Mouse (Mus musculus) embryonic stem cell, embryonic (primary cell): ENCODE results near the gene Afap1.

Experiments
- CTCF ChIA-PET, 4 experiments: fragments of 300-600 bp in 2 of 4; fragments of 350-600 bp in 2 of 4; sonication (Branson Sonifier 250); formaldehyde crosslinking; loops; one replicate each; lab custom pipeline; 2022; ENCODE audit warnings: inconsistent platforms in 2 of 4; lab: Charles Lee
- POLR2A ChIA-PET, 4 experiments: fragments of 300-600 bp in 2 of 4; fragments of 350-600 bp in 2 of 4; sonication (Branson Sonifier 250); formaldehyde crosslinking; loops; one replicate each; lab custom pipeline; 2022; ENCODE audit warnings: antibody characterized with exemption in 4 of 4, inconsistent platforms in 1 of 4; lab: Charles Lee

Afap1 gene

DNA sequence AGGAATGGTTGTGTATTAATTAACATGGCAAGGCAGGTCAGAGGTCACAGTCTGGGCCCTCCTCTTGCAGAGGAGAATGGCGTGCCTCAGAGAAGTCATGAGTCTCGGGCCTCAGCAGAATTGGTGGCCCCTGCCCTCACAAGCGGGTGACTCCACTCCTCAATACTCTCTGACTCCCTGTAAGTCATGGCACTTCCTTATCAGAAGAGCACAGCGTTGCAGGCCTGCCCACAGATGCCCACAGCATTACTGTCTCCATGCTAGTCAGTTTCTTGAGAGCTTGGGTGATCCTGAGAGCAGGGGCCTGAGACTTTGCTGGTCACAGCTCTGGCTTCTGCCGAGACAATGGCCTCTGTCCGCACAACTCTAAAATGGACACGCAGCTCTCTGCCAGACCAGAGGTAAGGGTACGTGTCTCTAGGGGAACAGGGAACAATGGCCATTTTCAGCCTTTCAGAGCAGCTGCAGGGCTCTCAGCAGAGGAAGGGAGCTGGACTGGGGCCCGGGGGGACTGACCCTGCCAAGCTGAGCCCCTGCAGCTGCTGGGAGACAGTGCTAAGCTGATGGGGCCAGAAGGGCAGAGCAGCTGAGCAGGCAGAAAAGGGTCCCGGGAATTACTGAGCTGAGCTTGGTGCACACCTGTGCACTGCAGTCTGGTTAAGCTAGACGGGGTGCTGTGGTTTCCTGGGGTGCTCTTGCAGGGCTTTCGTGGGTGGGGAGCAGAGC, 77.4 kb downstream of the Afap1 start:
- POLR2A ChIA-PET = interaction anchor here in 3 of 4 experiments (0.9 to 1.5 kb wide), 8 partner anchors 12 to 78 kb away, joined by 3 to 5 read pairs (median 4); partner anchors contain the start of gene Afap1 (in 2 of the 3)
- CTCF ChIA-PET = interaction anchor here (0.7 to 9.8 kb wide), 18 partner anchors 9 to 446 kb away, joined by 3 to 102 read pairs (median 5); partner anchors contain the start of gene Afap1 (in 1 of the 4)

GRCm38 (mm10) chr5:35971841-35972578, 78.9 kb downstream of the Afap1 start:
- ChIA-PET CTCF (interaction anchor here (0.6 to 9.8 kb wide), 36 partner anchors 8 to 512 kb away, joined by 3 to 102 read pairs (median 4); partner anchors contain the start of gene Afap1 (in 2 of the 4)), POLR2A (interaction anchor here in 2 of 4 experiments (0.5 to 1.3 kb wide), 5 partner anchors 19 to 349 kb away, joined by 3 to 5 read pairs (median 4); partner anchors contain the start of gene Afap1 (in 1 of the 2))

- ChIA-PET CTCF (interaction anchor here in 3 of 4 experiments (0.8 to 9.8 kb wide), 12 partner anchors 9 to 177 kb away, joined by 3 to 102 read pairs (median 7); partner anchors contain the start of gene Afap1 (in 1 of the 3)), POLR2A (interaction anchor here in 1 of 4 experiments (2.8 kb wide), 1 partner anchor 84 kb away, joined by 7 read pairs; no protein-coding TSS in a partner anchor)
Observed at GRCm38 (mm10) chr5:35972739-35973138, 79.6 kb downstream of the Afap1 start.

GRCm38 (mm10) chr5:35973800-35974199, 80.7 kb downstream of the Afap1 start:
- ChIA-PET CTCF (interaction anchor here (0.6 to 9.8 kb wide), 16 partner anchors 8 to 178 kb away, joined by 3 to 102 read pairs (median 4); partner anchors contain the start of gene Afap1 (in 1 of the 4)), POLR2A (interaction anchor here in 2 of 4 experiments (1.2 to 2.8 kb wide), 2 partner anchors 69 to 85 kb away, joined by 4 to 7 read pairs; no protein-coding TSS in a partner anchor)

- CTCF ChIA-PET = interaction anchor here (0.8 to 9.8 kb wide), 13 partner anchors 8 to 179 kb away, joined by 3 to 102 read pairs (median 4); partner anchors contain the start of gene Afap1 (in 1 of the 4)
Observed at GRCm38 (mm10) chr5:35974265-35974664, 81.1 kb downstream of the Afap1 start.

GRCm38 (mm10) chr5:35975681-35976080, 82.6 kb downstream of the Afap1 start:
- ChIA-PET CTCF (interaction anchor here (0.6 to 9.8 kb wide), 35 partner anchors 8 to 1060 kb away, joined by 3 to 102 read pairs (median 4); partner anchors contain the start of gene Afap1 (in 1 of the 4)), POLR2A (interaction anchor here in 3 of 4 experiments (0.6 to 2.8 kb wide), 5 partner anchors 87 to 420 kb away, joined by 3 to 7 read pairs (median 4); no protein-coding TSS in a partner anchor)

More at GRCm38 (mm10) chr5:35974265-35974664, 81.1 kb downstream of the Afap1 start:
- POLR2A ChIA-PET = interaction anchor here in 2 of 4 experiments (0.8 to 2.8 kb wide), 3 partner anchors 69 to 447 kb away, joined by 3 to 7 read pairs (median 4); no protein-coding TSS in a partner anchor

- POLR2A ChIA-PET = no interaction called here
Observed at GRCm38 (mm10) chr5:35980542-35980941, 87.4 kb downstream of the Afap1 start.

GRCm38 (mm10) chr5:35981341-35981740, 88.2 kb downstream of the Afap1 start:
- CTCF ChIA-PET = interaction anchor here (0.6 to 2.4 kb wide), 88 partner anchors 8 to 849 kb away, joined by 3 to 60 read pairs (median 4); partner anchors contain the start of genes Sorcs2 (in 3 of the 4), Afap1 (in 2 of the 4) and Man2b2 (in 1 of the 4)
- POLR2A ChIA-PET = interaction anchor here in 3 of 4 experiments (0.5 to 1.1 kb wide), 3 partner anchors 44 to 417 kb away, joined by 3 to 8 read pairs (median 4); partner anchors contain the start of gene Sorcs2 (in 1 of the 3)

More at GRCm38 (mm10) chr5:35980542-35980941, 87.4 kb downstream of the Afap1 start:
- CTCF ChIA-PET = interaction anchor here in 3 of 4 experiments (0.6 to 0.7 kb wide), 6 partner anchors 49 to 398 kb away, joined by 3 to 7 read pairs (median 4); partner anchors contain the start of gene Acox3 (in 1 of the 3)

DNA sequence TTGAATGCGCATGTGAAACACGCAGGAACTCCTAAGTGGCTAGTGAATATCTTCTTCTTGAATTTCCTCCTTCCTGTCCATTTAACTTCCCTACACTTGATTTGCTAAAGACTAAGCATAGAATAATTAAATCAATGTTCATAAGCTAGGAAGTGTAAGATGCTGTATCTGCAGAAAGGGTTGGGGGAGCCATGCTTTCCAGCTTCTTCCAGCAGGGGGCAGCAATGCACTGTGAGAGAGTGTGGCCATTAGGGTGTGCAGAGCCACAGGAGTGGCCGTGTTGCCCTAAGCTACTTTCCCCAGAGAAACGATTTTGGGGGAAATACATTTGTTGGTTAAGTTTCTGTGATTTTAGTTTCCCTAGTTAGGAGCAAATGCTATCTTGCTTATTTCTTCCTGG, 88.9 kb downstream of the Afap1 start:
- CTCF ChIA-PET = interaction anchor here (0.6 to 2.4 kb wide), 103 partner anchors 8 to 849 kb away, joined by 3 to 60 read pairs (median 4); partner anchors contain the start of genes Sorcs2 (in 3 of the 4), Afap1 (in 2 of the 4), Ablim2 (in 1 of the 4) and Man2b2 (in 1 of the 4)

DNA sequence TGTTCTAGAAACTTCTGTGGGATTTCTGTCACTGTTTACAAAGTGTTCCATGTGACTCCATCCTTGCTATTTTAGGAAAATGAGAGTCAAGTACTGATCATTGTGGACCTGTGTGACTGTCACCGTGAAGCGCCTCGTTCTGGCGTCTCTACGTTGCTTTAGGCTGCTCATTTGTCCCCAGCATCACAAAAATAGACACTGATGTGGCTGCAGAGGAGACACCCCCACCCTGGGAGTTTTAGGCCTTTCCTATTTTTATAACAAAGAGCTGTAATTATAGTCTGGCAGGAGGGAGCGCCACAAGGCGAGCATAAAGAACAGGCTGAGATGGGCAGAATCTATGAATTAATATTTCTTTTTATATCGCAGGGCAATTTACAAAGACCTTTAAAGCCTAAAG, 92.5 kb downstream of the Afap1 start:
- CTCF ChIA-PET = interaction anchor here in 3 of 4 experiments (0.7 to 1.9 kb wide), 4 partner anchors 10 to 461 kb away, joined by 4 to 5 read pairs (median 4); no protein-coding TSS in a partner anchor
- POLR2A ChIA-PET = interaction anchor here in 2 of 4 experiments (0.5 to 0.6 kb wide), 2 partner anchors 220 to 439 kb away, joined by 3 to 6 read pairs; no protein-coding TSS in a partner anchor

More for the DNA sequence above, 88.9 kb downstream of the Afap1 start:
- POLR2A ChIA-PET = interaction anchor here in 3 of 4 experiments (0.5 to 1.4 kb wide), 8 partner anchors 16 to 483 kb away, joined by 3 to 8 read pairs (median 3); partner anchors contain the start of genes Afap1 (in 1 of the 3), Grpel1 (in 1 of the 3) and Sorcs2 (in 1 of the 3)

GRCm38 (mm10) chr5:35988085-35988484, 95.0 kb downstream of the Afap1 start:
- POLR2A ChIA-PET = no interaction called here
- CTCF ChIA-PET = interaction anchor here in 2 of 4 experiments (1.2 to 1.5 kb wide), 3 partner anchors 117 to 410 kb away, joined by 3 to 5 read pairs (median 3); partner anchors contain the start of gene Sorcs2 (in 1 of the 2)

DNA sequence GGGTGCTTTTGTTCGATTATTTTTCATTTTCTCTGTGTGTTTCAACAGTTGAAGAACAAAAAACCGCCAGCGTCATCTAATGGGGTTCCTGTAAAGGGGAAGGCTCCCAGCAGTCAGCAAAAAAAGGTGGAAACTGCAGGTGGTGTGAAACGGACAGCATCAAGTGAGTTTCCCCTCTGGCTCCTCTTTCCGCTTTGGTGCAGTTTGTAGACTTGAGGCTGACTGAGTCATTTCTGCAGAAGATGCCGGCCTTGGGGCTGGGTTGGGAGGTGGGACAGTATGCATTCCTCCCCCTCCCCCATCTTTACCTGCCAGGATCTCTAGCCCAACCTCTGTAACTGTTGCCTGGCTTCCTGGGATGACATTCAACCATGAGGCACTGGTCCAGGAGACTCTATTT, 96.4 kb downstream of the Afap1 start:
- POLR2A ChIA-PET = no interaction called here
- CTCF ChIA-PET = interaction anchor here in 3 of 4 experiments (0.6 to 1.5 kb wide), 4 partner anchors 10 to 830 kb away, joined by 5 to 15 read pairs (median 6); partner anchors contain the start of gene Sorcs2 (in 1 of the 3)

GRCm38 (mm10) chr5:35989986-35990735, 97.0 kb downstream of the Afap1 start:
- CTCF ChIA-PET = interaction anchor here in 2 of 4 experiments (1.0 to 3.0 kb wide), 2 partner anchors 8 kb away, joined by 4 to 11 read pairs; no protein-coding TSS in a partner anchor
- POLR2A ChIA-PET = no interaction called here

GRCm38 (mm10) chr5:36003797-36004196, 110.7 kb downstream of the Afap1 start:
- POLR2A ChIA-PET = no interaction called here
- CTCF ChIA-PET = no interaction called here

DNA sequence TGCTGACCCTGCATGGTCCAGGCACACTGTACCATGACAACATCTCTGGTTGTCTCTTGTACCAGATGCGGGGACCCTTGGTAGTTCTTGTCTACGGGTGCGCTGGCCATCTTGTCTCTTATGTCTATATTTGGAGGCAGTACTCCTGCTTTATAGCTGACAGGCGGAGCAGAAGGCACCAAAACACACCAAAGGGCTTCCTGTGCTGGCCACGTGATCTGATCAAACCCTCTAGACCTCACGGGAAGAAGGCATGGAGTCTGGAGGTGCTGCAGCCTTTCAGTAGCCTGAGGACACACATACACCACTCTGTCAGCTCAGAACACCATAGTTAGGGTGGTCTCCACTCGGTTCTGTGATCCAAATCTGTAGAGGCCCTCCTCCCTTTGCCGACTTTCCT, 113.0 kb downstream of the Afap1 start:
- POLR2A ChIA-PET = no interaction called here
- CTCF ChIA-PET = interaction anchor here in 2 of 4 experiments (1.2 to 2.0 kb wide), 2 partner anchors 24 to 393 kb away, joined by 3 to 7 read pairs; no protein-coding TSS in a partner anchor

DNA sequence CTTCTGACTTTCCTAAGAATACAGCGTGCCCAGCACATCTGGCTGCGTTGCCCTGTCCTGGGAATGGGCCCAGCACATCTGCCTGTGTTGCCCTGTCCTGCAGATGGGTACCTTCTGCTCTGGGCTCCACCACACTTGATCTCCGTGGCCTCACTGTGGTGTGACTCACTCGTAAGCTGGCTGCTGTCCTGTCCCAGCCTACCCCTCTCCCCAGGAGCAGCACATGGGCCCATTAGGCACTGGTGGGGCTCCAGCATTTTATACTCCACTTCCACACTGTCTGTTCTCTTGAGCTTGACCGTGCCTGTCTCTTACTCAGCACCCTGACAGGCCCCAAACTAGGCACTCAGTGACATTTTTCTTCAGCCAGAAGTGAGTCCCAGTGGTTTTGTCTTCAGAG, 113.5 kb downstream of the Afap1 start:
- CTCF ChIA-PET = interaction anchor here in 3 of 4 experiments (0.6 to 1.1 kb wide), 3 partner anchors 25 to 170 kb away, joined by 3 to 7 read pairs (median 4); no protein-coding TSS in a partner anchor

More for the DNA sequence above, 113.5 kb downstream of the Afap1 start:
- POLR2A ChIA-PET = no interaction called here
